ENCODE assay signal across 25 mouse cellular contexts in genomic region chr1:65841116-65841515, GRCm38 (mm10).
"Had no signal": no experiment of that assay in that cellular context is flagged by ENCODE, and none has a peak within 500 bp of the region (broad histone marks: within the 10 kb centered on the region; RNA-seq: fewer than 3 reads in every experiment).

No protein-coding gene starts in this region.

- H3K4me1 ChIP-seq: heart, embryonic 13.5 days; heart, embryonic 15.5 days; hindbrain, embryonic 13.5 days; hindbrain, embryonic 15.5 days; limb, embryonic 15.5 days had no signal

- DNase-seq: gastrocnemius, adult 2 months; gastrocnemius, postnatal 10 days; gastrocnemius, postnatal 25 days; heart, adult 11 months; heart, adult 2 months; heart, postnatal 14 days; heart, postnatal 36 days; kidney, adult 18-20 months; kidney, adult 8-10 months; kidney, postnatal 10 days; kidney, postnatal 25 days; kidney, postnatal 4 days; layer of hippocampus, adult 9-11 months; layer of hippocampus, postnatal 36 days; left cerebral cortex, postnatal 4 days had no signal

- ATAC-seq: hindbrain, postnatal 0 days had no signal

- H3K36me3 ChIP-seq: heart, embryonic 13.5 days; heart, embryonic 15.5 days; hindbrain, embryonic 13.5 days; hindbrain, embryonic 15.5 days; limb, embryonic 13.5 days; limb, embryonic 15.5 days had no signal

- H3K4me2 ChIP-seq: heart, embryonic 11.5 days; heart, embryonic 13.5 days; heart, embryonic 15.5 days; hindbrain, embryonic 13.5 days; hindbrain, embryonic 15.5 days; limb, embryonic 13.5 days; limb, embryonic 15.5 days; liver, embryonic 11.5 days had no signal

- H3K4me3 ChIP-seq: gastrocnemius, adult 2 months; heart, adult 2 months; heart, embryonic 13.5 days; heart, embryonic 15.5 days; hindbrain, embryonic 13.5 days; hindbrain, embryonic 15.5 days; limb, embryonic 13.5 days; limb, embryonic 15.5 days had no signal

- H3K27me3 ChIP-seq: heart, embryonic 13.5 days; heart, embryonic 15.5 days; hindbrain, embryonic 13.5 days; hindbrain, embryonic 15.5 days; limb, embryonic 13.5 days; limb, embryonic 15.5 days had no signal

- H3K9me3 ChIP-seq: heart, embryonic 13.5 days; heart, embryonic 15.5 days; hindbrain, embryonic 13.5 days; hindbrain, embryonic 15.5 days; limb, embryonic 13.5 days; limb, embryonic 15.5 days had no signal

- H3K9ac ChIP-seq: heart, embryonic 13.5 days; heart, embryonic 15.5 days; hindbrain, embryonic 13.5 days; hindbrain, embryonic 15.5 days; limb, embryonic 13.5 days; limb, embryonic 15.5 days; liver, embryonic 14.5 days had no signal

- H3K27ac ChIP-seq: gastrocnemius, adult 2 months; heart, adult 2 months; heart, embryonic 13.5 days; heart, embryonic 15.5 days; hindbrain, embryonic 13.5 days; hindbrain, embryonic 15.5 days; hindbrain, postnatal 0 days; limb, embryonic 13.5 days; limb, embryonic 15.5 days; liver, embryonic 14.5 days had no signal
